In the genomic region with DNA sequence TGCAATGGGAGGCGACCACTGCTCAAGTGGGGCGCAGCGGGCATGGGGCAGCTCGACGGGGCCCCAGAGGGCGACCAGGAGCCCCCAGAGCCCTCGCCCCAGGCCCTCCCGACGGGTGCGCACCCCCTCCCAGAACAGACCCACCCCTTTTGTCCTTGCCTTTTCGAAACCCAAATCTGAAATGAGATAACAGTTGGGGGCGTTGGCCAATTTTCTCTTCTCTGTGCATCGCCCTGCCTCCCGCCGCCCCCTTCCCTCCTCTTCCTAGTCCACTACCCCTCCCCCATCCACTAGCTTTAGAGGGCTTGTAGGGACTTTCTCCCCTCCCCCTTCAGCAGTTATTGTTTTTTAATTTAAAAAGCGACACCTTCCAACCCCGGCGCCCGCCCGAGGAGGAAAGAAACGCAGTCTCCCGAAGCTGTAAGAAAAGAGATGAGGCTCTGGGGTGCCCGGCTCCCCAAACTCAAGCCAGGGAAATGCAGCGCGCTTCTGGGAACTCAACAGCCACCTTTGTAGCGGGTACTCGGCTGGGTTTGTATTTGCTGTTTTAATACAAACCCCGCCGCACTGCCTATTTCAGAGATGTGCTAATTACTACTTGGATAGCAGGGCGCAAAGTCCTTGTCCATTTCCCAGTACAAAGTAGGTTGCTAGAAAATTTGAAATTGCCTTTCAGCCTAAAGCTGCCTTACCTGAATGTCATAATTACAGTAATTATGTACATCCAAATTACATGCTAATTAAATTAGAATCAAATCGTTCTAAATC, we compare ENCODE assay signal across 9 mouse cellular contexts. TPM values are rescaled to one million over a fixed set of nuclear protein-coding genes. Genes with fewer than 3 reads are reported as not detected.
DNase-seq lines count a peak whose midpoint lies in the region; ATAC-seq and TF ChIP-seq lines count a peak whose summit lies in the region.
"Had no signal": no experiment of that assay in that cellular context is flagged by ENCODE, and none has a peak within 500 bp of the region (broad histone marks: within the 10 kb centered on the region; RNA-seq: fewer than 3 reads in every experiment).

No protein-coding gene starts in this region.

- no peaks in the 10 kb centered on the region for H3K79me2 ChIP-seq in myocyte (ENCODE audit: control insufficient read depth, insufficient read depth)

- no peak; the same call in 1 of the 2 replicates for ATAC-seq in hindbrain, embryonic 14.5 days (ENCODE audit: low FRiP score)
- no peak for ATAC-seq in megakaryocyte-erythroid progenitor cell, adult 5-6 weeks (replicated peaks; ENCODE audit: low FRiP score, low TSS enrichment, poor library complexity, severe bottlenecking)

- no peaks in the 10 kb centered on the region; the same call in 1 of the 2 replicates for H3K4me1 ChIP-seq in kidney, adult 2 months (ENCODE audit: control insufficient read depth, insufficient read depth, low read length)
- H3K4me1 ChIP-seq in hindbrain, embryonic 14.5 days (replicated peaks; ENCODE audit: control insufficient read depth, insufficient read depth, low read length): peaks cover 6% of the 10 kb centered on the region; the same call in 1 of the 2 replicates

- H3K9me3 ChIP-seq in hindbrain, embryonic 14.5 days (ENCODE audit: control insufficient read depth, low read length): no peaks in the 10 kb centered on the region

- TF ChIP-seq POLR2A in kidney, adult 2 months (IDR thresholded peaks at IDR 0.05; ENCODE audit: low read depth, low read length): no peak
- TF ChIP-seq POLR2A in brain, embryonic 14.5 days (IDR thresholded peaks at IDR 0.05; ENCODE audit: borderline replicate concordance, extremely low read depth, insufficient read depth, insufficient read length, poor library complexity, severe bottlenecking): no peak
- TF ChIP-seq POLR2A in myocyte (IDR thresholded peaks at IDR 0.05; ENCODE audit: insufficient read length, low read depth): no peak

- no peak for TF ChIP-seq CTCF in kidney, adult 2 months (conservative IDR thresholded peaks at IDR 0.05; ENCODE audit: insufficient read depth, insufficient read length, low read depth, low read length)
- no peak for TF ChIP-seq CTCF in brain, embryonic 14.5 days (IDR thresholded peaks at IDR 0.05; ENCODE audit: borderline replicate concordance, extremely low read depth, insufficient read depth, insufficient read length)

- no peak overlapping the region for H3K4me3 ChIP-seq in kidney, adult 2 months (ENCODE audit: insufficient read depth, low read depth, low read length)
- H3K4me3 ChIP-seq in hindbrain, embryonic 14.5 days (replicated peaks; ENCODE audit: low read length): no peak overlapping the region; the same call in 1 of the 2 replicates
- no peak overlapping the region for H3K4me3 ChIP-seq in myocyte

- H3K27me3 ChIP-seq in kidney, adult 2 months (replicated peaks; ENCODE audit: control insufficient read depth, insufficient read depth, low read length): peaks cover 15% of the 10 kb centered on the region
- H3K27me3 ChIP-seq in hindbrain, embryonic 14.5 days (ENCODE audit: control insufficient read depth, insufficient read depth, low read length): peaks cover 59% of the 10 kb centered on the region
- H3K27me3 ChIP-seq in myocyte (ENCODE audit: control insufficient read depth, insufficient read depth, insufficient read length): peaks cover 11% of the 10 kb centered on the region

- no peak overlapping the region for H3K9ac ChIP-seq in hindbrain, embryonic 14.5 days

- no peaks in the 10 kb centered on the region for H3K36me3 ChIP-seq in kidney, adult 2 months (ENCODE audit: control insufficient read depth, insufficient read depth, low read length)
- no peaks in the 10 kb centered on the region for H3K36me3 ChIP-seq in hindbrain, embryonic 14.5 days (replicated peaks; ENCODE audit: control insufficient read depth, insufficient read depth)
- no peaks in the 10 kb centered on the region for H3K36me3 ChIP-seq in myocyte (ENCODE audit: control insufficient read depth, insufficient read depth)

- peak overlapping the region; percentile 32 for H3K4me2 ChIP-seq in hindbrain, embryonic 14.5 days (replicated peaks)
- peak overlapping the region; percentile 79 for H3K4me2 ChIP-seq in myocyte (ENCODE audit: low read depth)

- H3ac ChIP-seq in myocyte (ENCODE audit: control insufficient read depth, insufficient read length): no peak overlapping the region

- no peak overlapping the region for H3K27ac ChIP-seq in kidney, adult 2 months (ENCODE audit: insufficient read depth, low read depth, low read length)
- H3K27ac ChIP-seq in hindbrain, embryonic 14.5 days: no peak overlapping the region

- DNase-seq in kidney, adult 2 months: peak; percentile 10
- no peak for DNase-seq in kidney, adult 11 months
- peak; percentile 63 for DNase-seq in brain, embryonic 14.5 days (ENCODE audit: low read depth)
- DNase-seq in hindbrain, embryonic 14.5 days (ENCODE audit: low spot score): no peak
- DNase-seq in urinary bladder, postnatal 14 days (ENCODE audit: low spot score): no peak
- DNase-seq in adrenal gland, postnatal 25 days: no peak

- 9% methylated on average over 31 of the region's 31 CpGs for WGBS in kidney, adult 2 months
- under 1% methylated on average over 30 of the region's 31 CpGs for WGBS in hindbrain, embryonic 14.5 days

TF ChIP-seq in myocyte, 11 proteins besides CTCF, POLR2A, EP300 and RAD21:
- TF ChIP-seq REST (IDR thresholded peaks at IDR 0.05; ENCODE audit: insufficient read depth, insufficient read length) (no peak), E2F4 (IDR thresholded peaks at IDR 0.05; ENCODE audit: insufficient read depth) (no peak), MYOG (IDR thresholded peaks at IDR 0.05; ENCODE audit: control insufficient read depth in 1 of 3, insufficient read depth in 1 of 3, insufficient read length in 2 of 3, low read depth in 2 of 3) (no peak), TCF12 (IDR thresholded peaks at IDR 0.05; ENCODE audit: insufficient read depth, poor library complexity, severe bottlenecking) (no peak), USF1 (IDR thresholded peaks at IDR 0.05; ENCODE audit: low read depth) (no peak), CEBPB (IDR thresholded peaks at IDR 0.05; ENCODE audit: insufficient read depth, poor library complexity, severe bottlenecking) (no peak), MYOD1 (IDR thresholded peaks at IDR 0.05; ENCODE audit: control insufficient read depth in 1 of 3, insufficient read length in 2 of 3, low read depth in 2 of 3) (no peak), SRF (IDR thresholded peaks at IDR 0.05; ENCODE audit: control insufficient read depth, insufficient read length, low read depth) (no peak), MAX (IDR thresholded peaks at IDR 0.05; ENCODE audit: low read depth) (no peak), TCF3 (IDR thresholded peaks at IDR 0.05; ENCODE audit: insufficient read length, low read depth) (no peak), POLR2AphosphoS2 (IDR thresholded peaks at IDR 0.05; ENCODE audit: insufficient read length, low read depth) (no peak)

RNA-seq across cellular contexts. Expression of a gene that starts 7.7 kb away (rescaled TPM):
- polyA plus RNA-seq in kidney, adult 2 months (2012; rRNA removed): not detected in 2 replicates
- 14.6 and 16.9 TPM in 2 replicates for polyA plus RNA-seq in brain, embryonic 14.5 days (2012; rRNA removed)
- polyA plus RNA-seq in hindbrain, embryonic 14.5 days (2014; fragmentation: Nextera tagmentation; extraction: Ambion mirVana): 1.3 and 1.9 TPM in 2 replicates
- polyA plus RNA-seq in myocyte (2012; fragmentation: generic; extraction: Trizol): 0.02 TPM
- total RNA-seq in megakaryocyte-erythroid progenitor cell, adult 5-6 weeks (2014; fragmentation: Nextera tagmentation): not detected in 2 replicates
- 0.47 TPM in 1 of 2 replicates, not detected in the other for total RNA-seq in megakaryocyte-erythroid progenitor cell, adult 5-6 weeks (2017)
- total RNA-seq in adrenal gland, postnatal 25 days (2021): not detected in 2 replicates
- total RNA-seq: gastrocnemius, postnatal 36 days had no signal

RNA-seq across cellular contexts. Expression of a gene that starts 32.9 kb away (rescaled TPM):
- 14.7 and 18.1 TPM in 2 replicates for polyA plus RNA-seq in kidney, adult 2 months (2012; rRNA removed)
- 6.4 and 6.8 TPM in 2 replicates for polyA plus RNA-seq in brain, embryonic 14.5 days (2012; rRNA removed)
- polyA plus RNA-seq in hindbrain, embryonic 14.5 days (2014; fragmentation: Nextera tagmentation; extraction: Ambion mirVana): 6.9 and 7.0 TPM in 2 replicates
- 10.7 TPM for polyA plus RNA-seq in myocyte (2012; fragmentation: generic; extraction: Trizol)
- 33.3 and 38.3 TPM in 2 replicates for total RNA-seq in megakaryocyte-erythroid progenitor cell, adult 5-6 weeks (2014; fragmentation: Nextera tagmentation)
- total RNA-seq in megakaryocyte-erythroid progenitor cell, adult 5-6 weeks (2017): 54.5 and 79.7 TPM in 2 replicates
- 24.1 and 29.1 TPM in 2 replicates for total RNA-seq in adrenal gland, postnatal 25 days (2021)

RNA-seq across cellular contexts. Expression of a gene that starts 33.0 kb away (rescaled TPM):
- 3.8 and 5.5 TPM in 2 replicates for polyA plus RNA-seq in kidney, adult 2 months (2012; rRNA removed)
- polyA plus RNA-seq in brain, embryonic 14.5 days (2012; rRNA removed): 20.5 and 21.3 TPM in 2 replicates
- 26.5 and 28.0 TPM in 2 replicates for polyA plus RNA-seq in hindbrain, embryonic 14.5 days (2014; fragmentation: Nextera tagmentation; extraction: Ambion mirVana)
- polyA plus RNA-seq in myocyte (2012; fragmentation: generic; extraction: Trizol): 6.6 TPM
- total RNA-seq in megakaryocyte-erythroid progenitor cell, adult 5-6 weeks (2014; fragmentation: Nextera tagmentation): 20.2 and 28.4 TPM in 2 replicates
- 28.3 and 36.9 TPM in 2 replicates for total RNA-seq in megakaryocyte-erythroid progenitor cell, adult 5-6 weeks (2017)
- total RNA-seq in adrenal gland, postnatal 25 days (2021): 22.7 and 27.6 TPM in 2 replicates

Comparison
In these comparisons a context has a peak if more than half of its experiments do, and no peak if none do; other contexts are left out.
1. DNase-seq: peak in kidney, adult 2 months (single experiment) and brain, embryonic 14.5 days (single experiment); none in kidney, adult 11 months (single experiment), hindbrain, embryonic 14.5 days (single experiment), urinary bladder, postnatal 14 days (single experiment) and adrenal gland, postnatal 25 days (single experiment).